Mouse (Mus musculus): ENCODE data around the gene Plekho1. TPM values are rescaled to one million over a fixed set of nuclear protein-coding genes. Genes with fewer than 3 reads are reported as not detected.
A peak's percentile ranks its signal among the peaks of the same experiment; 100 is the strongest.
"Not testable (repeated sequence)": the region's sequence is repeated elsewhere in the genome, so short reads cannot be mapped to it uniquely, and the experiment has no call there.

Gene Plekho1
- polyA plus RNA-seq (2015; fragmentation: Nextera tagmentation; extraction: Ambion mirVana): 26.1 and 30.6 TPM in 2 replicates

DNA sequence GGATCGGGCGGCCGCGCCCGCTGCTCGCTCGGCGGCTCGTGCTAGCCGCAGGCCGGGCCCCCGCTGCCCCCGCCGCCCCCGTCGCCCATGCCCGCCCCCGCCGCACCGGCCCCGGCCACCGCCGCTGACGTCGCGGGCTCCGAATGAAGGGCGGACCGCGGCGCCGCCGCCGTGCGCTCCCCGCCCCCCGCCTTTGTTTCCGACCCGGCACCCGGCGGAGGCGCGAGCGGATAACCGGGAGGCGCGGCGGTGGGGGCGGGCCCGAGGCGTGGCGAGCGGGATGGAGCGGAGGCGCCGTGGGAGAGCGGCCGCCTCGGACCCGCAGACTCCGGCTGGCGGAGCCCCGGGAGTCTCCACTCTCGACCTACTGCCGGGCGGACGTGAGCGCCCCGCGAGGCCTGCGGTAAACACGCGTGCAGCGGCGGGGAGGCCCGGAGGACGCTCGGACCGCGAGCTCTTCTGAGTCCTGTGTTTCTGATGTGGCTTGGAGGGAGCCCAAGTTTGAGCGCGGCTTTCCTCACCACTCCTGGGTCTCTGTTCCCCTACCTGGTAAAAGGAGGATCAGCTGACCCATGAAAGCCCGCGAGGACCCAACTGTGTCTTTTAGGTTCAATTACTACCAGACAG is at the start of gene Plekho1:
Plekho1 (minus strand) TSS at position 200 of the 627 bp plus-strand sequence.
- Histone ChIP-seq H3K9ac (ENCODE audit: low read length) (peak within 1 kb of the TSS; percentile 89), H3K36me3 (ENCODE audit: control insufficient read depth, insufficient read depth, low read length) (0 out of 2 replicates have a peak, but pooled peaks cover 2% of the 10 kb centered on the region), H3K27ac (replicated peaks) (peak within 1 kb of the TSS; percentile 96), H3K4me1 (replicated peaks; ENCODE audit: control insufficient read depth, insufficient read depth) (peaks cover 4% of the 10 kb centered on the region), H3K27me3 (ENCODE audit: control insufficient read depth, insufficient read depth, low read length) (no peaks in the 10 kb centered on the region), H3K9me3 (ENCODE audit: control insufficient read depth, low read length) (no peaks in the 10 kb centered on the region), H3K4me2 (replicated peaks; ENCODE audit: low read depth) (peak within 1 kb of the TSS; percentile 80), H3K4me3 (ENCODE audit: low read depth, low read length) (peak within 1 kb of the TSS; percentile 66)
- TF ChIP-seq CTCF (IDR thresholded peaks at IDR 0.05; ENCODE audit: low read depth) (peak; percentile 40), EP300 (optimal IDR thresholded peaks at IDR 0.05) (no peak)
- WGBS: 1% methylated on average over 61 of the region's 84 CpGs
- peak; percentile 53; the same call in 1 of the 2 replicates for ATAC-seq (ENCODE audit: low FRiP score, low TSS enrichment)
- peak; percentile 46 for DNase-seq (ENCODE audit: low spot score)

DNA sequence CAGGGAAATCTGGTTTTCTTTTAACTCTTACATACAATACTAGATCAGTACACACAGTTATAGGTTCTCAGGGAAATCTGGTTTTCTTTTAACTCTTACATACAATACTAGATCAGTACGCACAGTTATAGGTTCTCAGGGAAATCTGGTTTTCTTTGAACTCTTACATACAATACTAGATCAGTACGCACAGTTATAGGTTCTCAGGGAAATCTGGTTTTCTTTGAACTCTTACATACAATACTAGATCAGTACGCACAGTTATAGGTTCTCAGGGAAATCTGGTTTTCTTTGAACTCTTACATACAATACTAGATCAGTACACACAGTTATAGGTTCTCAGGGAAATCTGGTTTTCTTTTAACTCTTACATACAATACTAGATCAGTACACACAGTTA is 48.8 kb upstream of the Plekho1 start:
- H3K9ac ChIP-seq (ENCODE audit: low read length); H3K9me3 ChIP-seq (ENCODE audit: control insufficient read depth, low read length); H3K4me1 ChIP-seq (replicated peaks; ENCODE audit: control insufficient read depth, insufficient read depth); DNase-seq (ENCODE audit: low spot score); H3K4me3 ChIP-seq (ENCODE audit: low read depth, low read length); H3K4me2 ChIP-seq (replicated peaks; ENCODE audit: low read depth); H3K27me3 ChIP-seq (ENCODE audit: control insufficient read depth, insufficient read depth, low read length); H3K27ac ChIP-seq (replicated peaks); ATAC-seq (ENCODE audit: low FRiP score, low TSS enrichment): not testable (repeated sequence)
- WGBS: 89% methylated on average over 3 of the region's 3 CpGs
- H3K36me3 ChIP-seq (ENCODE audit: control insufficient read depth, insufficient read depth, low read length): peaks cover 10% of the 10 kb centered on the region; the same call in 1 of the 2 replicates

DNA sequence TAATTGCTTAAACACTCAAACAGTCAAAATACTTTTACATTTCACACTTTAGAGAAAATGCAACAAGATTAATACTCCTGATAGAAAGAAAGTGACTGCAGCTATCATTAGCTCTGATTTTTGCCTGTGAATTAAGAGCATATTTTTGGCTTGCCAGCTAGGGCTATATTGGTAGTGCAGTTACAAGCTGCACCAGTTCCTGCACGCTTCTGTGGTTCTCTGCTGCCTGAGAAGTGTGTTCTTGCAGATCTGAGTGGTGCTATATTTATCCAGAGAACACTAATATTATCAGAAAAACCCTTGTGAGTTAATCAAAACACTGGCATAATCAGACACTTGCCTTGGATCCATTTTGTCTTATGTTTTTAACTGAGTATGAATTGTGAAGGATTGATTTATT is 47.3 kb upstream of the Plekho1 start:
- WGBS: 70% methylated on average over 1 of the region's 1 CpGs
- DNase-seq (ENCODE audit: low spot score) (no peak), ATAC-seq (ENCODE audit: low FRiP score, low TSS enrichment) (no peak)

DNA sequence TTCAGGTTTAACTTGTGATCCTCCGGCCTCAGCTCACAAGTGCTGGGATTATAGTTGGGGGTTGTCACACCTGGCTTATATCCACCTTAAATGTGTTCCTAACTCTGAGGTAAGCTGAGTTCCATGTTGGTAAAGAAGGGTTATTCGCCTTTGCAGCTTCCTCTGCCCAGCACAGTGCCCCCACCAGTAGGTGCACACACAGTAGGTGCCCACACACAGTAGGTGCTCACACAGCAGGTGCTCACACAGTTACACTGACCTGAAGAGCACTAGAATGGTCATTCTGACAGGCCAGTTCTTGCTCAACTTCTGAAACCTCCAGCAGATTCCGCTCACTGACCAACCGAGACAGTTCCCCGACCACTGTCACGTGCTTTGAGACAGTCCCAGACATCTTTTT is 45.3 kb upstream of the Plekho1 start:
- peaks cover 10% of the 10 kb centered on the region; the same call in 1 of the 2 replicates for H3K36me3 ChIP-seq (ENCODE audit: control insufficient read depth, insufficient read depth, low read length)
- no peaks in the 10 kb centered on the region for H3K4me1 ChIP-seq (replicated peaks; ENCODE audit: control insufficient read depth, insufficient read depth)
- no peak for TF ChIP-seq EP300 (optimal IDR thresholded peaks at IDR 0.05)
- no peak for TF ChIP-seq CTCF (IDR thresholded peaks at IDR 0.05; ENCODE audit: low read depth)
- no peak overlapping the region for H3K27ac ChIP-seq (replicated peaks)
- no peak overlapping the region for H3K4me3 ChIP-seq (ENCODE audit: low read depth, low read length)
- ATAC-seq (ENCODE audit: low FRiP score, low TSS enrichment) (no peak), DNase-seq (ENCODE audit: low spot score) (no peak)
- H3K4me2 ChIP-seq (replicated peaks; ENCODE audit: low read depth): no peak overlapping the region
- H3K9me3 ChIP-seq (ENCODE audit: control insufficient read depth, low read length): no peaks in the 10 kb centered on the region
- H3K9ac ChIP-seq (ENCODE audit: low read length): no peak overlapping the region
- 94% methylated on average over 6 of the region's 6 CpGs for WGBS
- H3K27me3 ChIP-seq (ENCODE audit: control insufficient read depth, insufficient read depth, low read length): no peaks in the 10 kb centered on the region

More for the DNA sequence above, 47.3 kb upstream of the Plekho1 start:
- Histone ChIP-seq H3K4me2 (replicated peaks; ENCODE audit: low read depth) (no peak overlapping the region), H3K36me3 (ENCODE audit: control insufficient read depth, insufficient read depth, low read length) (peaks cover 10% of the 10 kb centered on the region; the same call in 1 of the 2 replicates), H3K9me3 (ENCODE audit: control insufficient read depth, low read length) (no peaks in the 10 kb centered on the region), H3K27ac (replicated peaks) (no peak overlapping the region), H3K27me3 (ENCODE audit: control insufficient read depth, insufficient read depth, low read length) (no peaks in the 10 kb centered on the region), H3K4me3 (ENCODE audit: low read depth, low read length) (no peak overlapping the region), H3K9ac (ENCODE audit: low read length) (no peak overlapping the region), H3K4me1 (replicated peaks; ENCODE audit: control insufficient read depth, insufficient read depth) (no peaks in the 10 kb centered on the region)
- TF ChIP-seq EP300 (optimal IDR thresholded peaks at IDR 0.05): no peak
- TF ChIP-seq CTCF (IDR thresholded peaks at IDR 0.05; ENCODE audit: low read depth): no peak

DNA sequence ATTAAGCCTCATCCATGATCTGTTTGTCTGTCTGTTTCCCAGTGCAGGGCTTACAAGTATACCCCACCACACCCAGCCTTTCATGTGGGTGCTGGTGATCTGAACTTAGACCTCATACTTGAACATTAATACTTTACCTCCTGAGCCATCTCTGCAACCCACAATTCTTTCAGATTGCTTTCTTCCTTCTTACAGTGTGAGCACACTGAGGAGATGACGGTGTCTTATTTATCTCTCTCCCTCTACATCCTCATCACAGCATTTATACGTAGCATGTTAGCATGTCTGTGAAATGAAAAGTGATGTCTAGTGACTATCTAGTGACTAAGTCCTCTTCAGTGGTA is 44.8 kb upstream of the Plekho1 start:
- Histone ChIP-seq H3K27me3 (ENCODE audit: control insufficient read depth, insufficient read depth, low read length) (no peaks in the 10 kb centered on the region), H3K27ac (replicated peaks) (no peak overlapping the region), H3K4me1 (replicated peaks; ENCODE audit: control insufficient read depth, insufficient read depth) (no peaks in the 10 kb centered on the region), H3K9ac (ENCODE audit: low read length) (no peak overlapping the region), H3K4me2 (replicated peaks; ENCODE audit: low read depth) (no peak overlapping the region), H3K36me3 (ENCODE audit: control insufficient read depth, insufficient read depth, low read length) (0 out of 2 replicates have a peak, but pooled peaks cover 7% of the 10 kb centered on the region), H3K4me3 (ENCODE audit: low read depth, low read length) (no peak overlapping the region), H3K9me3 (ENCODE audit: control insufficient read depth, low read length) (no peaks in the 10 kb centered on the region)
- WGBS: 91% methylated on average over 2 of the region's 2 CpGs
- TF ChIP-seq CTCF (IDR thresholded peaks at IDR 0.05; ENCODE audit: low read depth): no peak
- TF ChIP-seq EP300 (optimal IDR thresholded peaks at IDR 0.05): no peak
- ATAC-seq (ENCODE audit: low FRiP score, low TSS enrichment): no peak
- no peak for DNase-seq (ENCODE audit: low spot score)

DNA sequence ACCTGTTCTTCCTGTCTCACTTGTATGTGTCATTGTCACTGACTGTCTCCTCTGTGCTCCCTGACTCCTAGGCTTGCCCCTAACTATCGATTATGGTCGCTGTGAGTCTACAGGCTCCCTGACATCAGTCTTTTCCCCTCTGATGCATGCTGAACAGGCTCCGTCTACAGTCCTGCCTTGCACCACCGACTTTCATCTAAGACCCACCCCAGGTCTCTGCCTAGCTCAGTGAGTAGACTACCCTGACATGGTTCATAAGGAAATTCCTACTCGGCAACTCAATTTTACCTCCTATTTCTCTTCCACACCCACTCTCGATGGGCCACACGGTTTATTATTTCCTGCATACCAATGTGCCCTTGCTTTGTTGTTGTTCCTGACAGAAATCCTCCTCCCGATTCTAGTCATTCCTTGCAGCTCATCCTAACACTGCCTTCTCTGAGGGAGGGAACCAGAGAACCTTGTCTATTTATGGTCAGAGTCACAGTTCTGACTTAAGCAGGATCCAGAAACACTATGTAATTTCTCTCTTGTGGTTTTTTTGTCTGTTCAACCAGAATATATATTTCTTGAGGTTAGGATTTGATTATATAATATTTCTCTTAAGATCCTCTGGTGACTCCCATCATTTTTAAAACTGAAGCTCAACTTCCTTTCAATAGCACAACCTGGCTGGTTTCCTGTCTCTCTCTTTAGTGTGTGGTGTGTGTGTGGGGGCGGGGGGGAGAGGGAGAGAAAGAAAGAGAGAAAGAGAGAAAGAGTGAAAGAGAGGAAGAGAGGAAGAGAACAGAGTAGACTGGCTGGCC is 44.3 kb upstream of the Plekho1 start:
- no peak overlapping the region for H3K9ac ChIP-seq (ENCODE audit: low read length)
- H3K4me3 ChIP-seq (ENCODE audit: low read depth, low read length): no peak overlapping the region
- H3K36me3 ChIP-seq (ENCODE audit: control insufficient read depth, insufficient read depth, low read length): 0 out of 2 replicates have a peak, but pooled peaks cover under 1% of the 10 kb centered on the region
- H3K27me3 ChIP-seq (ENCODE audit: control insufficient read depth, insufficient read depth, low read length): no peaks in the 10 kb centered on the region
- no peak overlapping the region for H3K27ac ChIP-seq (replicated peaks)
- TF ChIP-seq CTCF (IDR thresholded peaks at IDR 0.05; ENCODE audit: low read depth) (no peak), EP300 (optimal IDR thresholded peaks at IDR 0.05) (no peak)
- H3K4me1 ChIP-seq (replicated peaks; ENCODE audit: control insufficient read depth, insufficient read depth): no peaks in the 10 kb centered on the region
- DNase-seq (ENCODE audit: low spot score) (no peak), ATAC-seq (ENCODE audit: low FRiP score, low TSS enrichment) (no peak)
- H3K9me3 ChIP-seq (ENCODE audit: control insufficient read depth, low read length): no peaks in the 10 kb centered on the region
- WGBS: 73% methylated on average over 9 of the region's 9 CpGs
- no peak overlapping the region for H3K4me2 ChIP-seq (replicated peaks; ENCODE audit: low read depth)
